Mouse (Mus musculus) cortical plate, adult 2 months (tissue): ENCODE measurements around the gene Akt1s1.

ENCODE experiments used
- CTCF ChIP-seq: fragments of 200-500 bp; IDR thresholded peaks from 2 replicates; pipeline ENCODE4 v1.5.1; 2011; ENCODE audit warnings: mild to moderate bottlenecking, control low read depth, low read length; ENCODE audit not compliant: insufficient read depth; ENCODE audit errors: extremely low read depth
- POLR2A ChIP-seq: fragments of 200-500 bp; IDR thresholded peaks from 2 replicates; pipeline ENCODE4 v1.6.1; 2011; ENCODE audit warnings: mild to moderate bottlenecking, low read length, control low read depth; ENCODE audit not compliant: insufficient read depth; ENCODE audit errors: extremely low read depth

- no peak for TF ChIP-seq CTCF
- no peak for TF ChIP-seq POLR2A
Measured at GRCm38 (mm10) chr7:44812651-44813325, 36.0 kb upstream of the Akt1s1 start.
